Mouse (Mus musculus): ENCODE measurements around the gene Kif1b. TPM values are rescaled to one million over a fixed set of nuclear protein-coding genes. Genes with fewer than 3 reads are reported as not detected.

The Kif1b gene
- total RNA-seq, 2 experiments from 2014 or later: 146 to 164 TPM

Other genes with a start within 250 kb of the Kif1b start
- gene Pex14, start 207.8 kb downstream of the Kif1b start, total RNA-seq (2021): 10 to 100 TPM; 26.5 to 27.2 TPM
- gene Dffa, start 203.5 kb downstream of the Kif1b start, total RNA-seq (2021): 10 to 100 TPM; 33.5 to 38.7 TPM
- under 1 TPM; 0.42 to 0.55 TPM for gene Cort, start 180.9 kb downstream of the Kif1b start, total RNA-seq (2021)
- gene Cenps, start 170.1 kb downstream of the Kif1b start, total RNA-seq (2021): 10 to 100 TPM in 1 of 2 experiments, 1 to 10 TPM in 1; 9.7 to 12.2 TPM
- 10 to 100 TPM; 52.7 to 57.4 TPM for gene Pgd, start 140.9 kb downstream of the Kif1b start, total RNA-seq (2021)
- gene Ube4b, start 119.1 kb upstream of the Kif1b start, total RNA-seq (2021): 10 to 100 TPM; 53.6 to 60.2 TPM
- gene Rbp7, start 147.3 kb upstream of the Kif1b start, total RNA-seq (2021): 10 to 100 TPM; 35.2 to 76.0 TPM
- gene Tmem274, start 169.7 kb upstream of the Kif1b start, total RNA-seq (2021): not detected
- gene Nmnat1, start 177.5 kb upstream of the Kif1b start, total RNA-seq (2021): 10 to 100 TPM; 20.0 to 20.5 TPM
- 10 to 100 TPM; 54.9 to 59.9 TPM for gene Lzic, start 177.5 kb upstream of the Kif1b start, total RNA-seq (2021)
- 10 to 100 TPM; 57.2 to 63.7 TPM for gene Ctnnbip1, start 210.5 kb upstream of the Kif1b start, total RNA-seq (2021)